Mouse (Mus musculus): ENCODE results near the gene Clcn1.
A peak's percentile ranks its signal among the peaks of the same experiment; 100 is the strongest.

Gene Clcn1

GRCm38 (mm10) chr6:42286448-42286847 is at the start of gene Clcn1:
Clcn1 (plus strand) TSS chr6:42286685.
- DNase-seq: no peak

GRCm38 (mm10) chr6:42237276-42237805 is 49.1 kb upstream of the Clcn1 start:
- DNase-seq: no peak

GRCm38 (mm10) chr6:42241311-42242045 is 45.0 kb upstream of the Clcn1 start:
- DNase-seq: no peak

GRCm38 (mm10) chr6:42245711-42246353 is 40.7 kb upstream of the Clcn1 start, which contains the start of gene Gstk1:
Gstk1 (plus strand) TSS chr6:42245935.
- peak; percentile 90 for DNase-seq

- DNase-seq: peak; percentile 47
Measured at GRCm38 (mm10) chr6:42247173-42247572, 39.3 kb upstream of the Clcn1 start.

- DNase-seq: no peak
Measured at GRCm38 (mm10) chr6:42247981-42248380, 38.5 kb upstream of the Clcn1 start.

GRCm38 (mm10) chr6:42251791-42252190 is 34.7 kb upstream of the Clcn1 start:
- DNase-seq: no peak

- DNase-seq: no peak
Measured at GRCm38 (mm10) chr6:42253103-42253502, 33.4 kb upstream of the Clcn1 start.

GRCm38 (mm10) chr6:42257303-42257863 is 29.1 kb upstream of the Clcn1 start:
- DNase-seq: peak; percentile 74

GRCm38 (mm10) chr6:42260430-42260829 is 26.1 kb upstream of the Clcn1 start:
- DNase-seq: no peak

GRCm38 (mm10) chr6:42261524-42262170 is 24.8 kb upstream of the Clcn1 start, which contains the start of gene Tmem139:
Tmem139 (plus strand) TSS chr6:42261970.
- peak; percentile 69 for DNase-seq

- peak; percentile 99 for DNase-seq
Measured at GRCm38 (mm10) chr6:42264626-42265312, 21.7 kb upstream of the Clcn1 start, which contains the start of gene Casp2. Casp2 (plus strand) TSS chr6:42264985.

- DNase-seq: no peak
Measured at GRCm38 (mm10) chr6:42265391-42266330, 20.8 kb upstream of the Clcn1 start.

GRCm38 (mm10) chr6:42270817-42271216 is 15.7 kb upstream of the Clcn1 start:
- no peak for DNase-seq

GRCm38 (mm10) chr6:42276151-42276550 is 10.3 kb upstream of the Clcn1 start:
- peak; percentile 41 for DNase-seq

- DNase-seq: no peak
Measured at GRCm38 (mm10) chr6:42282865-42283528, 3.5 kb upstream of the Clcn1 start.

GRCm38 (mm10) chr6:42287562-42287961 is 1.1 kb downstream of the Clcn1 start:
- DNase-seq: no peak

GRCm38 (mm10) chr6:42293327-42293726 is 6.8 kb downstream of the Clcn1 start:
- DNase-seq: no peak

- DNase-seq: no peak
Measured at GRCm38 (mm10) chr6:42295549-42296094, 9.1 kb downstream of the Clcn1 start.

- no peak for DNase-seq
Measured at GRCm38 (mm10) chr6:42299362-42299761, 12.9 kb downstream of the Clcn1 start.
